Mouse (Mus musculus): ENCODE data around the gene Nos1. TPM values are rescaled to one million over a fixed set of nuclear protein-coding genes. Genes with fewer than 3 reads are reported as not detected.

Gene Nos1
- polyA plus RNA-seq, 1 experiment: 0.15 TPM

DNA sequence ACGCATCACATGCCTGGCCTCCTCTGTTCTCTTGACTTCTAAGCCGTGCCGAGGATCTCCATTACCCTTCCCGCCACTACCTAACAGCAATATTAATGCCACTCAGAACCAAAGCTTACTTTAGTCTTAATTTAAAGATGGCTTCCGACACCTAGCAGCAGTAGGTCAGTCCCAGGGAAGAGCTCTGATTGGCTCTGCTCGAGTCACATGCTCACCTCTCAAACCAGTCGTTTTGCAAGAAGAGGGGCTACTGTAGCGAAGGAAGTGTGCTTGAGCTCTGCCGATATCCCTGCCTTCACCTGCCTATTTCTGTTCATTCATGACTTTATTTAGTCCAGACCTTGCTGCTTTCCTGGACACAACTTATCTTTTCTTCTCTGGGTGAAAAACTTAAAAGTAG is 43.0 kb downstream of the Nos1 start:
- H3K4me1 ChIP-seq (ENCODE audit: control insufficient read depth, insufficient read depth, low read length): no peaks in the 10 kb centered on the region
- TF ChIP-seq POLR2A (IDR thresholded peaks at IDR 0.05; ENCODE audit: borderline replicate concordance, control insufficient read depth, low read depth, low read length): no peak
- TF ChIP-seq CTCF (IDR thresholded peaks at IDR 0.05; ENCODE audit: control insufficient read depth, insufficient read depth, low read length): no peak
- no peak overlapping the region for H3K4me3 ChIP-seq (replicated peaks; ENCODE audit: control insufficient read depth, low read depth, low read length)
- WGBS: 82% methylated on average over 9 of the region's 9 CpGs
- no peak overlapping the region for H3K27ac ChIP-seq (ENCODE audit: control insufficient read depth, insufficient read depth, low read depth, low read length, poor library complexity)

DNA sequence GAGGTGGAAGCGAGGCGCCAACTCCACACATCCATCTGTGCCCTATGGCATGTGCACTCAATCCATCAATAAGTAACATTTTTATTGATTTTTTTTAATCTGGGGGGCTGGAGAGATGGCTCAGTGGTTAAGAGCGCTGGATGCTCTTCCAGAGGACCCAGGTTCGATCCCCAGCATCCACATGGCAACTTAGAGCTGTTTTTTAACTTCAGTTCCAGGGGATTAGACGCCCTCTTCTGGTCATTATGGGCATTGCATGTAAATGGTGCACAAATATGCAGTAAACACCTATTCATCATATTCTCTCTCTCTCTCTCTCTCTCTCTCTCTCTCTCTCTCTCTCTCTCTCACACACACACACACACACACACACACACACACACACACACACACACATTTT is 43.7 kb downstream of the Nos1 start:
- Histone ChIP-seq H3K4me1 (ENCODE audit: control insufficient read depth, insufficient read depth, low read length) (no peaks in the 10 kb centered on the region), H3K4me3 (replicated peaks; ENCODE audit: control insufficient read depth, low read depth, low read length) (no peak overlapping the region), H3K27ac (ENCODE audit: control insufficient read depth, insufficient read depth, low read depth, low read length, poor library complexity) (no peak overlapping the region)
- TF ChIP-seq POLR2A (IDR thresholded peaks at IDR 0.05; ENCODE audit: borderline replicate concordance, control insufficient read depth, low read depth, low read length) (no peak), CTCF (IDR thresholded peaks at IDR 0.05; ENCODE audit: control insufficient read depth, insufficient read depth, low read length) (0 out of 2 replicates have a peak, but pooled peaks have one; percentile 4)
- 61% methylated on average over 5 of the region's 5 CpGs for WGBS

DNA sequence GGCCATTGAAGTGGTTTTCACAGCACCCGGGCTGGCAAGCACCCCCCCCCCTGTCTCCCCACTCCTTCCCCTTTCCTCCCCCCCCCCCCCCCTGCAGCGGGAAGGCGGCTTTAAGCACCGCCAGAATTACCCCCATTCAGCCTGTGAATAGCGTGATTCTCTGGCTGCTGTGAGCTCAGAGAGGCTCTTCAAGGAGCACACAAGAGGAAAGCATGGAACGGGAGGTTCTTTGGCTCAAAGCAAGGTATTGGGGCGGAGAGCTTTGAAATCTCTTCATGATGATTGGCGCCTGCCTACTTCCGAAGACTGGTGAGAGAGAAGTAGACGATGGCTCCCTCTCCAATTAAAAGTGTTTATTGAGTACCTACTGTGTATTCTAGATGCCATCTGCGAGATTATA is 44.5 kb downstream of the Nos1 start:
- TF ChIP-seq POLR2A (IDR thresholded peaks at IDR 0.05; ENCODE audit: borderline replicate concordance, control insufficient read depth, low read depth, low read length) (no peak), CTCF (IDR thresholded peaks at IDR 0.05; ENCODE audit: control insufficient read depth, insufficient read depth, low read length) (no peak)
- WGBS: 73% methylated on average over 11 of the region's 11 CpGs

DNA sequence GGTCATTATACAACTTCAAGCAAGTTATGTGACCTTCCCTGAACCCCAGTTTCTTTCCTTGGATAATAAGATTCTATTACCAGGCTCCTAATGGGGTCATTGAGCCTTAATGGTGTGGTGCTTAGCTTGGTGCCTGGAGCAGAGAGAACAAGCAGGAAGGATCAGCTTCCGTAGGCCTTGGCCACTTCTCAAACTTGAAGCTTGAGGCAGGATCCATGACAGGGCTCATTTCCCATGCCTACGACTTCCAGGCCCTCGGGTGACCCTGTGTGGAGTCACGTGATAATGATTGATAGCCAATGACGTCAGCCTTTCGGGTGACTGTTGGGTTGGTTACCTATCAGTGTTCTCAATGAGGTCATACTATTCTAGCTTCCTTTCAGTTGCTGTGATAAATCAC is 46.5 kb downstream of the Nos1 start:
- Histone ChIP-seq H3K4me3 (replicated peaks; ENCODE audit: control insufficient read depth, low read depth, low read length) (no peak overlapping the region), H3K27ac (ENCODE audit: control insufficient read depth, insufficient read depth, low read depth, low read length, poor library complexity) (no peak overlapping the region), H3K4me1 (ENCODE audit: control insufficient read depth, insufficient read depth, low read length) (no peaks in the 10 kb centered on the region)
- WGBS: 66% methylated on average over 6 of the region's 6 CpGs
- TF ChIP-seq CTCF (IDR thresholded peaks at IDR 0.05; ENCODE audit: control insufficient read depth, insufficient read depth, low read length): no peak
- TF ChIP-seq POLR2A (IDR thresholded peaks at IDR 0.05; ENCODE audit: borderline replicate concordance, control insufficient read depth, low read depth, low read length): no peak

More for the DNA sequence above, 44.5 kb downstream of the Nos1 start:
- H3K4me1 ChIP-seq (ENCODE audit: control insufficient read depth, insufficient read depth, low read length): no peaks in the 10 kb centered on the region
- no peak overlapping the region for H3K4me3 ChIP-seq (replicated peaks; ENCODE audit: control insufficient read depth, low read depth, low read length)
- no peak overlapping the region for H3K27ac ChIP-seq (ENCODE audit: control insufficient read depth, insufficient read depth, low read depth, low read length, poor library complexity)

DNA sequence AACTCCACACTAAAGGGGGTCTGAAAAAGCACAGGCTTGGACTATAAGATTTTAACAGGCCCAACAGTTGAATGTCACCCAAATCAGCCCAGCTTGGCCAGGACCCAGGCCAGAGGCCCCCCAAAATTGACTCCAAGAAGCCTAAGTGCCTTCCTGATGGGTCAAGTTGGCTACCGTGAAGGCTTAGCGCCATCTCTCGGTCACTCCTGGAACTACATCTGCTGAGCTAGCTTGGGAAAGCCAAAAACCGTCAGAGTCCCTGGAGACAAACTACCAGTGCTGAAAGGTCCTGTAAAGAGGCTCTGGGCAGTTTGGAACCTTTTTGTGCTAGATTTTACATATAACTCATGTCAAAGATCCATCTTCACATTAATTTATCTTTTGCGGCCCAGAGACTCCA is 56.1 kb downstream of the Nos1 start:
- no peak overlapping the region for H3K4me3 ChIP-seq (replicated peaks; ENCODE audit: control insufficient read depth, low read depth, low read length)
- TF ChIP-seq POLR2A (IDR thresholded peaks at IDR 0.05; ENCODE audit: borderline replicate concordance, control insufficient read depth, low read depth, low read length): no peak
- TF ChIP-seq CTCF (IDR thresholded peaks at IDR 0.05; ENCODE audit: control insufficient read depth, insufficient read depth, low read length): peak; percentile 66
- no peaks in the 10 kb centered on the region for H3K4me1 ChIP-seq (ENCODE audit: control insufficient read depth, insufficient read depth, low read length)
- H3K27ac ChIP-seq (ENCODE audit: control insufficient read depth, insufficient read depth, low read depth, low read length, poor library complexity): no peak overlapping the region
- 13% methylated on average over 5 of the region's 5 CpGs for WGBS

DNA sequence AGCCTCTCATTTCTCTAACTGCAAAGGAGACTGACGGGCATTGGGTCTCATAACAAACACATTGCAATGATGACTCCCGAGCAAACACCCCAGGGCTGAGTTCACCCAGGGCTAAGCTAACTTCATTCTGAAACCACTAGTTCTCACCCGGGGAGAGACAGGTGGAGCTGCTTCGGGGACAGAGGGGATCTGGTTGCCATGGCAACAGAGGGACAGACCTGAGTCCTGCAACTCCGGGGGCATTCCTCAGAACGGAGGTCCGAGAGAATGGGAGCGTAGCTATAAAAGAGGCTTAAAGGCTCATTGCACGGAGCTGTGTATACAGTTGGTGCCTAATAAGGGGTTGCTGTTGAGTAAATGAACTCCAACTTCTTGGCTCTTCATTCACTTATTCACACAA is 56.9 kb downstream of the Nos1 start:
- no peaks in the 10 kb centered on the region for H3K4me1 ChIP-seq (ENCODE audit: control insufficient read depth, insufficient read depth, low read length)
- H3K27ac ChIP-seq (ENCODE audit: control insufficient read depth, insufficient read depth, low read depth, low read length, poor library complexity): no peak overlapping the region
- H3K4me3 ChIP-seq (replicated peaks; ENCODE audit: control insufficient read depth, low read depth, low read length): no peak overlapping the region
- TF ChIP-seq CTCF (IDR thresholded peaks at IDR 0.05; ENCODE audit: control insufficient read depth, insufficient read depth, low read length): no peak
- TF ChIP-seq POLR2A (IDR thresholded peaks at IDR 0.05; ENCODE audit: borderline replicate concordance, control insufficient read depth, low read depth, low read length): no peak
- 40% methylated on average over 9 of the region's 9 CpGs for WGBS

DNA sequence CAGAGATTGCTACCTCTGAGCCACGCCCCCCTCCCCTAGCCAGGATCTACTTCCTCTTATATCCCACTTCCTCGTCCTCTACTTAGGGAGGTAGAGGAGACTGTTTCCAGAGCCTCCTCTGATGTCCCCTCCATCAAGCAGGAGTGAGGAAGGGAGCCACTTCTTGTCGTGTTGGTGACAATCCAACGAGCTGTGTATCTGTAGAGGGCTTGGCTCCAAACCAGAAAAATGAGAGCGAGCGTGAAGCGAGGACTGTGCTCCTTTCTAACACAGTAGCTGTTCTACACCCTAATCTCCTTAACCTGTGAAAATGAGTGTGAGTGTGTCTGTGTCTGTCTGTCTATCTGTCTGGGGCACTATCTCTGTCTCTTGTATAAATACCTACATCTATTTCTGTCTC is 58.7 kb downstream of the Nos1 start:
- TF ChIP-seq CTCF (IDR thresholded peaks at IDR 0.05; ENCODE audit: control insufficient read depth, insufficient read depth, low read length) (no peak), POLR2A (IDR thresholded peaks at IDR 0.05; ENCODE audit: borderline replicate concordance, control insufficient read depth, low read depth, low read length) (no peak)
- 47% methylated on average over 7 of the region's 7 CpGs for WGBS
- Histone ChIP-seq H3K4me3 (replicated peaks; ENCODE audit: control insufficient read depth, low read depth, low read length) (no peak overlapping the region), H3K27ac (ENCODE audit: control insufficient read depth, insufficient read depth, low read depth, low read length, poor library complexity) (no peak overlapping the region), H3K4me1 (ENCODE audit: control insufficient read depth, insufficient read depth, low read length) (no peaks in the 10 kb centered on the region)

DNA sequence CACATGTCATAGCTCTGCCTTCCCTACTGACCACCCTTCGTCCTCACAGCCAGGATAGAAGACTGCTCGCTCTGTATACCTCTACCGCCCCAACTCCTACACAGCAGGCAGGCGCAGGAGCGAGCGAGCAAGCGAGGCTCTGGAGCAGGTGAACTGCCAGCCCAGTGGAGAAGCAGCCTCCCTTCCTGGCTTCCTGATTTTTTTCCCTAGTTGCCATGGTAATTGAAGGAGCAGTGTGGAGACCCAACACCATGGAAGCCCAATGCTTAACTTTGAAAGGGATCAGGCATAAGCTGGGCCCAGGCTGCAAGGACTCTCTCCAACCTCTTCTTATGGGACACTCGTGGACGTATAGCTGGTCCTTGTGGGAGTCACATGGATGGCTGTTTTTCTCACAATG is 59.4 kb downstream of the Nos1 start:
- no peak overlapping the region for H3K27ac ChIP-seq (ENCODE audit: control insufficient read depth, insufficient read depth, low read depth, low read length, poor library complexity)
- no peak overlapping the region for H3K4me3 ChIP-seq (replicated peaks; ENCODE audit: control insufficient read depth, low read depth, low read length)
- no peak for TF ChIP-seq CTCF (IDR thresholded peaks at IDR 0.05; ENCODE audit: control insufficient read depth, insufficient read depth, low read length)
- no peak for TF ChIP-seq POLR2A (IDR thresholded peaks at IDR 0.05; ENCODE audit: borderline replicate concordance, control insufficient read depth, low read depth, low read length)
- H3K4me1 ChIP-seq (ENCODE audit: control insufficient read depth, insufficient read depth, low read length): no peaks in the 10 kb centered on the region
- 41% methylated on average over 9 of the region's 9 CpGs for WGBS

DNA sequence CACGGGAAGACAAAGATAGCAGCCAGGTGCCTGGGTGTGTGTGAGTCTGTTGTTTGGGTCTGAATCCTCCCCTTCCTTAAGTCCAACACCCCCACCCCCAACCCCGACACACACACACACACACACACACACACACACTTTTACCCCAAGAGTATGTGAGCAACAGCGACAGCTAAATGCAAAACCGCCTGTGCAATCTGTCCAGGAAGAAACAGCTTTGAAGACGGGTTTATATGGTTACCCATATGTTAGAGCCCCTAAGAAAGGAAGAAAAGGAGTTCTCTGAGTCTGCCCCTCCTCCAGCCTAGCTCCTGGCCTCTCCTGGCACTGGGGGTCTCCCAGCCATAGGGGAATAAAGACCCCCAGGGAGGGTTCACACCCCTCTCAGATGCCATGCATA is 60.2 kb downstream of the Nos1 start:
- WGBS: 21% methylated on average over 5 of the region's 5 CpGs
- Histone ChIP-seq H3K27ac (ENCODE audit: control insufficient read depth, insufficient read depth, low read depth, low read length, poor library complexity) (no peak overlapping the region), H3K4me3 (replicated peaks; ENCODE audit: control insufficient read depth, low read depth, low read length) (no peak overlapping the region), H3K4me1 (ENCODE audit: control insufficient read depth, insufficient read depth, low read length) (no peaks in the 10 kb centered on the region)
- TF ChIP-seq POLR2A (IDR thresholded peaks at IDR 0.05; ENCODE audit: borderline replicate concordance, control insufficient read depth, low read depth, low read length) (no peak), CTCF (IDR thresholded peaks at IDR 0.05; ENCODE audit: control insufficient read depth, insufficient read depth, low read length) (no peak)
